Mouse (Mus musculus): ENCODE data around the gene Lst1.

Gene Lst1

DNA sequence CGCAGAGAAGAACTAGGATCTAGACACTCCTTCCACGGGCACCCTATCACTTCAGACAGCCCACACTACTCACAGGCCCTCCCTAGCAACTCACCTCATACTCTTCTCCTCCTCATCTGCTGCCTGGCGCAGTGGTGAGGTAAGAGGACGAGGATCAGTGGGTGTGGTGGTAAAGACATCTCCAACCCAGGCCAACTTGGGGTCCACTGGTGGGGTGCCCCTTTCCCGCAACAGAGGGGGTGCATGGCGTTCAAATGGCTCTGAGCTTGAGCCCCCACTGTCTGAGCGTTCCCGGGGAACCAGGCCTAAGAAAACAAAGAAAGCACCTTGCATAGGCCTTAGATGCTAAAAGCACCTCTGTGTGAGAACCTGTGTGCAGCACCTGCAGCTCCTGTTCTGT, 31.0 kb downstream of the Lst1 start:
- DNase-seq, result no peak

DNA sequence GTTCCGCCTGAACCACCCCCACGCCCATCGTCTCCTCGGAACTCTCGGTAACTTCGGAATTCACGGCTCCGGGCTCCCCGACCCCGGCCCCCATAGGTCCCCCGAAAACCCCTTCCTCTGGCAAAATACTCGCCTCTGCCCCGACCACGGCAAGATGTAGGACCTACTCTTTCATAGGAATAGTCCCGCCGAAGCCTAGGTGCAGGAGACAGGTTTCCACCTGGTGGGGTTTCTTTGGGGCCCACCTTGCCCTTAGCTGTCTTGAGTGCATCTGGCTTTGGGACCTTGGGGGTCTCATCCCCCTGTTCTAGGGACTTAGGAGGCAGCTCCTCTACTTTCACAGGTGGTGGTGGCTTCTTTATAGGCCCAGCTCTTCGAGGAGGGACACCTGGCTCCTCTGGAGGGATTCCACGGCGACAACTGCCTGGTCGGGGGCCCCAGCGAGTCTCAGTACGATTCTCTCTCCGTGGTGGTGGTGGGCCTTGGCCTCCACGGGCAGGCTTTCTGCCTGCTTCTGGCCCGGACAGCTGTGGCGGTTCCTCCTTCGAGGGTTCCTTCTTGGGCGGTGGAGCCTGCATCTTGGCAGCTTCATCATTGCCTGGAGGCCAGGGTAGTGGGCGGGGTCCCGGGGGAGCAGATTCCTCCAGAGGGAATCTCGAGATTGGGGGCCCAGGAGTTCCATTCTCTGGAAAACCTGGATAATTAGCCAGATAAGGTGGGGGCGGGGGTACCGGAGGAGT, 31.6 kb downstream of the Lst1 start:
- DNase-seq, result no peak

DNA sequence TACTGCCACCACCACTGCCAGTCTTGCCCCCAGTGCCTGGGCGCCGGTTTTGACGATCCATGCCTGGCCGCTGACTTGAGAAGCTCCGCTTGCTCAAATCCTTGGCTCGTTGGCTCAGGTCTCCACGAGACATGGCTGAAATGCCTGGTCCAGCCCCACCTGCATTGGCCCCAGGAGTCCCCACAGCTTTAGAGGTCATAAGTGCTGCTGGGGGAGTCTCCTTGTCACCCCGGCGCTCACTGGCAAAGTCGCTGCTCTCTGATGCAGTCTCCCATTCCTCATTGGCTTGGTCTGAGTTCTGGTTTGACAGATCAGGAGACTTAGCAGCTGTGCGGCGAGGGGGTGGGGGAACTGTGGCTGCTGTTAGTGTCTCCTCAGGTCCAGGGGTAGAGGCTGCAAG, 32.8 kb downstream of the Lst1 start:
- DNase-seq, result no peak

DNA sequence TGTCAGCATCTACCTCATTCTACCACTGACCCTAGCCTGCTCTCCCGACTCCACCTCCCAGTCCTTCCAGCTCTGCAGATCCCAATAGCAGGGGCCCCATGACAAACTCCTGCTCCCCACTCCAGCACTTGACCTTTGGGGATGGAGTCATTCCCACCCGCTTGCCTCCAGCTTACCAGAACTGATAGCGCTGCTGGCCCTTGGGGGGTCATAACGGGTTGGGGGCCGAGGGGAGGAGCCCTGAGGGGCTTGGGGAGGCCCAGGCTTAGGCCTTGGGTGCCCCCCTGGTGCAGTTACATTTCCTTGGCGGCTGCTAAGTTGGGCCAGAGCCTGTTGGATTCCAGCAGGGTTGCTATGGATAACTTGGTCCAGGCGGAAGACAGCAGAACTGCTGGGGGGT, 33.6 kb downstream of the Lst1 start:
- DNase-seq, result no peak

DNA sequence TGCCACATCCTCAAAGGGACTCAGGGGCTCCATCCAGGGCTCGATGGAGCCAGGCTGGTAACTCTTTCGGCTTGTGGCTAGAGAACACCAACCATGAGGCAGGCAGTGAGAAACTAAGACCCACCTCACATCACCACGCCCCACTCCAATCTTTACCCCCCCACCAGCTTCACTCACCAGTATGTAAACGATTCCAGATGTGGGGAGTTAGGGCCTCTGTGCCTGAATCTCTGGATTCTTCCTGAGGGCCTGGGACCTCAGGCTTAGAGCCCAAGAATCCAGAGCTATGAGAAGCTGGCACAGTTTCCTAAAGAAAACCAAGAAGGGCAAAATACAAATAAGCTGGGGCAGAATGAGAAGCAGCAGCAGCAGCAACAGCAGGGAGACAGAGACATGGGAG, 34.3 kb downstream of the Lst1 start:
- DNase-seq, result no peak

DNA sequence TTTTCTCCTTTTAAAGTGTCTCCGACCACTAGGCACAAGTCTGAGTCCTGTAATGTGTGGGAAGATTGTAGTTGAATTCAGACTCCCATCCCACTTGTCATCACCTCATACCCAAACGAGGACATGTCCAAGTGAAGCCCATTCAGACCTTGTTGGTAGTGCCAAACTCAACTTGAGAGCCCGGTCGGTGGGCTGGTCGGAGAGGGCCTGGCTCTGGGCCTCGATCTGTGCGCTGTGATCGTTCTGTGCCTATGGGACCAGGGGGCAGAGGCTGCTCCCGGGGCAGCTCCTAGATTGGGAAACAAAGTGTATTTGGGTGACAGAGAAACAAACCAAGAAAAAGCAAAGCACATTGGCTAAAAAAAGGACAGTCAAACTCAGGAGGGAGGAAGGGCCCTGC, 35.2 kb downstream of the Lst1 start:
- DNase-seq, result no peak

DNA sequence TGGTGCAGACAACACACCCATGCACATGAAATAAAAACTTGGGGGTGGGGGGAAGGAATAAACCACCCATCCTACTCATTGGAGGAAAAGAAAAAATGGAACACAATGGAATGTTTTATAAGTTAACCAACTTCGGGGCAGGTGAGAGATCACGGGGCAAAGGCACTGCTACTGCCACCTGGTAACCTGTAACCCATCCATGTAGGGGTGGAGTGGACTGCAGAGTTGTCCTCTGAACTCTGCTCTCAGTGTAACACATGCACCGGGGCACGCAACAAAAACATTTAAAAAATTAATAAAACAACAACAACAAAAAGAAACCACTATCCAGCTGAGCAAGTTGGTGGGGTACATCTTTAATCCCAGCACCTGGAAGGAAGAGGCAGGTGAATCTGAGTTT, 36.1 kb downstream of the Lst1 start:
- no peak for DNase-seq

DNA sequence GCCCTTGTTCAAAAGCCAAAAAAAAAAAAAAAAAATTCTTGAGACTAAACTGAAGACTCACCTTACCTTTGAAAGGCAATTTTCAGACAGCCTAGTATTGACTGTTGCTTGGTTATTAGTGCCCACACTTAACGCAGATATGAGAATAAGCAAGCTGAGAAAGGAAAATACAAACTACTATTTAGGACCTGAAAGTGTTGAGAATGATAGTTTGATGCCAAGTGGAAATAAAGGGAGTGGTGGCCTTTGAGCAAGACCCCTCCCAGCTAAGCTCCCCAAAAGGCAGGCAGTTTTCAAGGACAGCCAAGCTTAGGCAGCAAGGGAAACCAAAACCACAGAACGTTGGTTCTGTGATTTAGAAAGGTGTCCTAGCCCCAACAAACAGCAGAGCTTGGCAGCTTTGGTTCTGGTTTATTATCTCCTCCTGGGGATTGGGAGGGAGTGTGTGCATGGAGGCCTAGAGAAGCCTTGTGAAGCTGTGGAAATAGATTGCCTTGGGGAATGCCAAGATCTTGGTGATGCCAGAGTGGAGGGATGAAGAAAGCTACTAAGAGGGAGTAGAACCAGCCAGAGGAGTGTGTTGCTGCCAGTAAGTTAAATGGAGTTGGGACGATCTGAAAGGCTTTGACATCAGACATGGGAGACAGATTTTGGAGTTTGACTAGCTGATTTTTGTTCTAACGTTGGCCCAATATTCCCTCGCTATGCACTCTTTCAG, 40.2 kb downstream of the Lst1 start:
- DNase-seq, result no peak

DNA sequence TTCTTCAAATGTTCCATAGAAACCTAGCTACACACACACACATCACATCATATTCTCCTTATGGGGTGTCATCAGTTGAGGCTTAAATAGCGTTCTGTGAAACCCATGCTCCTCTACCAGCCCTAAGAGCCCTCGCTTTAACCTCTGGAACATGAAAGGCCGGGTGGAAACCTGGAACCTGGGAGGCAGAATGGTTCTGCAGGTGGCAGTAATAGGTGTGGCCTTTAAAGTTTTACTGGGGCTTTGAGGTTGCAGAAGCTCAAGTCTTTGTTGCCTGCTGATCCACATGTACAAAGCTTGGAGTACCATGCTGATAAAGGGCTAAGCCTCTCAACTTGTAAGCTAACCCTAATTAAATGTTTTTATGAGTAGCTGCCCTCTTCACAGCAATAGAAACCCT, 40.9 kb downstream of the Lst1 start:
- DNase-seq, result no peak

DNA sequence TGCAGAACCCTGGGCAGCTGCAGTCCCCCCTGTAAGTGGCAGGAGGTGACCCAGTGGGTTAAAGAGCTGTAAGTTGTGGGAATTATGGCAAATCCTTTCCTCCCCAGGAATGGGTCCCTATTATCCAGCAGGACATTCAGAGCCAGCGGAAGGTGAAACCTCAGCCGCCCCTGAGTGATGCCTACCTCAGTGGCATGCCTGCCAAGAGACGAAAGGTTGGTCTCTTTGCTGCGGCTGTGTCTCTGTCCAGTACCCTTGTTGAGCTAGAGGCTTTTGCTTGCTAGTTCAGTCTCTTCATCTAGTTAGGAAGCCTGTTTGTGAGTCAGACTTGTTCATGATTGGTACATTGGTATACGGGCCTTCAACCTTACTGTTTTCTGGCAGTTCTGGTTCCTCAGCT, 42.1 kb downstream of the Lst1 start:
- no peak for DNase-seq

DNA sequence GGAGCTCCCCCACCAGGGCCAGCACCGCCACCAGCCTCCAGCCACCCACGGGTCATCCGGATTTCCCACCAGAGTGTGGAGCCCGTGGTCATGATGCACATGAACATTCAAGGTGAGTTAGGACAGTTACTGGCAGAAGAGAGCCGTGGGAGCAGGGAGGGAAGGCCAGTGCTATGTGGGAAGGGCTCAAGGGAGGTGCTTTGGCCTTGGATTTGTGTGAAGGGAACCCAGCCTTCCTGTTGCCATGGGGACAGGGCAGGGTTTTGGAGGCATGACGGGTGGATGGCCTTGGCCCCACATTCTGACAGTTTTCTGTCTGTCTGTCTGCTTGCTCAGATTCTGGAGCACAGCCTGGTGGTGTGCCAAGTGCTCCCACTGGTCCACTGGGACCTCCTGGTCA, 46.3 kb downstream of the Lst1 start:
- peak; percentile 21 for DNase-seq

DNA sequence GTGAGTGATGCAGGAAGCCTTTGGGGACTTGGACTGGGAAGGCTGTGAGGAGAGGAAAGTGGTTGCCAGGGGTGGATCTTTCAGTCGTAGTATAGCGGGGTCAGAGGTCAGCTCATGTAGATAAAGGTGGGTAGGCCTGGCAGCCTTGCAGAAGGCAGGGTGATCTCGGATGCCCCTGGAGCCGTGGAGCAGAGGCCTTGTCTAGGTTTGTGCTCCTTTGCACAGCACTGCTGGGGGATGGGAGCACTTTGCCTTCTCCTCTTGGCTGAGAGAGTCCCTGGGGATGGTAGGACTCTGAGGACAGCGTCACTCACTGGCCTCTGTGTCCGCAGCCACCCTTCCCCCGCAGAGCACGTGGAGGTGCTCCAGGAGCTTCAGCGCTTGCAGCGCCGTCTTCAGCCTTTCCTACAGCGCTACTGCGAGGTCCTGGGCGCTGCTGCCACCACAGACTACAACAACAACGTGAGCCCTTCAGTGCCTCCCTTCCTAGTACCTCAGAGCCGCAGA, 47.7 kb downstream of the Lst1 start:
- DNase-seq, result peak; percentile 34

DNA sequence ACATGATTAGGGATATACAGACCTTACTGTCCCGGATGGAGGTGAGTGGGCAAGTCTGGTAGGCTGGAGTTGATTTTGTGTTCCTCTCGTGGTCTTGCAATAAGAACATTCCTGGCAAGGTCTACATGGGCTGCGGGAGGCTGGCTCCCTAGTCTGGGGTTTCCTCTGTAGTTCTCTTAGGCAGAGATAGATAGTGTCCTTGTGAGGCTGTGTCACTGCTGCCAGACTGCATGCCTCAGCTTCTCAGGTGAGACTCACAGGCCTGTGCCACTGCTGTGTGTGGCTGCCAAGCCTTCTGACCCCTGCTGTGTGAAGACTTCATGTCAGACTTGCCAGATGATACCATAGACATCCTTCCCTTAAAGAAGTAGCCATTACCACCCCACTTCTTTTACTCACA, 49.0 kb downstream of the Lst1 start:
- DNase-seq, result peak; percentile 22

DNA sequence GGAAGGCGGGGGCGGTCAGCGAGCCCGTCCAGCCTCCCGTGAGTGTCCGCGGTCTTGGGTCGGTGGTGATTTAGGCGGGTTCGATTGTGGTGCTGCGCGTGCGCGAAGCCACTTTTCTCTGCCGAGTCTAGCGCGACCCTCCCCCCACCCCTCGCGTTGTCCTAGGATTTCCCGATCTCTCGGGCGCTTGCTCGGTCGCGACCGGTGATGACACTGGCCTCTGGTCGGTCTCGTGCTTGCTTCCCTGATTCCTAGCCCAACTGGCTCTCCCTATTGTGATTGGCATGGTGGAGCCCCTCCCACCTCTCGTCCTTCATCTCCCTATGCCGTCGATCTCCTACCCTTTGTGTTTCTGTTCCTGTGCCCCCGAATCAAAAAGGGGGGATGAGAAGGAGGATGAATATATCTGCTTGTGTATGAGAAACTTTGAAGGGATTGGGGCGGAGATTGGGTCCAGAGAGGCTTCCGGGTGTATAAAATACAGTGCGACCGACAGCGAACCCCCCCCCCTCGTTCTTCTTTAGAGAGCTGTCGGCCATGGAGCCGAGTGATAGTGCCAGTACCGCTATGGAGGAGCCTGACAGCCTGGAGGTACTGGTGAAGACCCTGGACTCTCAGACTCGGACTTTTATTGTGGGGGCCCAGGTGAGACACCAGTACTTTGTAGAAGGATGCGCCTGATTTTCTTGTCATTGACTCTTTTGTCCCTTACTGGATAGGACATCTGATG, 52.5 kb downstream of the Lst1 start:
- DNase-seq, result peak; percentile 59

All from cerebellum, adult 9-11 months (tissue).